Mouse (Mus musculus) NIH3T3 (cell line): ENCODE data around the gene Klhdc8a.

ENCODE experiments used
- DNase-seq: peaks from one replicate; pipeline ENCODE4 v3.0.0-alpha.2; 2012; ENCODE audit warnings: low read depth

Klhdc8a gene

DNA sequence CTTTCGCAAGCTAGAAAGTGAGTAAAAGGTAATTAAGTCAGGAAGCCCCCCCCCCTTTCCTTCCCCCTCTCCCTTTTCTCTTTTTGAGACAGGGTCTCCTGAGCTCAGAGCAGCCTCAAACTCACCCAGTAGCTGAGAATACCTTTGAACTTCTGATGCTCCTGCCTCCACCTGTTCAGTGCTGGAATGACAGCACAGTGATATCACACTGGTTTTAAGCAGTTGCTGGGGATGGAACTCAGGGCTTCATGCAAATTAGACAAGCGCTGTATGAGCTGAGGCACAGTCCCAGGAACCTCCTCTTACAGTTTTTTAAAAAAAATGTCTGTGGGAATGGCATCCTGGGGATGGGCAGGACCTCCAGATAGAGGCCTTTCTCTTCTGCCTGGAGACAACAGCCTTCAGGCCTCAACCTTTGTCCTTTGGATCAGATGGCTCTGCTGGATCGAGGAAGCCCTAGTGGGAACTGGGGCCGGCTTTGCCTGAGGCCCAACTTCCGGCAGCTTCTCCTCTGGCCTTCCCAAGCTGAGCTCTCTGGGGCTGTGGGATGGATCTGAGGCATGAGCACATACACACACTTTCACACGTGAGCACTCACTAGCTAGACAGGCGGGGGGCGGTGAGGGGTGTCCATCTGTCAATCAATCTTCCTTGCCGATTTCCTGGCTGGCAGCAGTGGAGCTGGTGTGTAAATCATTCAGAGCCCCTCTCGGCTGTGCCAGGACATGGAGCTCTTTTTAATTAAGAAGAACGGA is 7.3 kb upstream of the Klhdc8a start:
- peak; percentile 79 for DNase-seq

DNA sequence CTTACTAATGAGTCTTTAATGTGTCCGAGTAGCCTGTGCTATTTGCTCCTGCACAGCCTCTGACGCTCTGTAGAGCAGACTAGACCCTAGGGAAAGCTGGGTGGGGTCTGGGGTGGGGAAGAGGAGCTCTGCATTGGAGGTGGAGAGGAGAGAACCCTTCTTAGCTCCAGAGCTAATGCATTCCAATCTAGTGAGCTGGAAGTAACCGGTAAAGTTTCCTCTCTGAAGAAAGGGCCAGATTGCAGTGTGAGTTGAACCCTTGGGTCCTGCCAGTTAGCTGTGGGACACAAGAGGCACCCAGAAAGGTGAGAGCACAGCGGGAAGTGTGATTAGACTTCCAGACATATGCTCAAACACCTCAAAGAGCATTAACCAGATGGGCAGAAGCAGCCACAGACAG is 6.7 kb upstream of the Klhdc8a start:
- DNase-seq, result peak; percentile 73

DNA sequence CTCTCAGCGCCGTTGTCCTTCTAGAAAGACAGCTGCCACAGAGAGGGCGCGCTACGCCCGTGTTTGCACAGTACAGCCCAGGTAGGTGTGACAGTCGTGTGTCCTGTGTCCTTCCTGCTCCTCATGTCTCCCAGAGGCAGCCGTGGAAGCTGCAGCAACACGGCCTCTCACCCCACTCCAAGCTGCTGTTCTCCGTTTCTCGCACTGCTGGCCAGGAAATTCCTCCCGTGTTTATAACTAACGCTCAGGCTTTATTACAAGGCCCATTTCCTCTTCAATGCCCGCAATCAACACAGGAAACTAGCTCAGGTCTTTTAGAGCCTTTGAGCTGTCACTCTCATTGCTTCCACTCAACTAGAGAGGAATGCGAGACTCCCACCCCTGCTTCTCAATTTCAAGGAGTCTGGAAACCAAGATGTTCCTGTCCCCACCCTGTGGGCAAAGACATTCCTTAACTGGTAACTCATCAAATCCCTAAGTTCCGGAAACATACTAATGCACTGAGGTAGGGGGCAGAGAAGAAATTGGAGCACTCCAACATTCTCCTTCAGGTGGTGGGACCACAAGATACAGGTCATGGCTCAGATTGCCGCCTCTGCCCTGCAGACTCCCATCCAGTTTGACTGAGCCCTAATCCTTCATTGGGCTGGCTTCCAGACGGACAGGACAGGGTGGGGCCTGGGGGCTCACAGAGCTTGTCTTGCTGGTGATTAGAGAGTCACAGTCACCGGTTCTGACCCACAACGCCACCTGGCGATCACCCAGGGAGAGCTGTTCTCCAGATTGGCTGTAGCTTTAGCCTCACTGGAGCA is 5.9 kb upstream of the Klhdc8a start:
- peak; percentile 78 for DNase-seq

DNA sequence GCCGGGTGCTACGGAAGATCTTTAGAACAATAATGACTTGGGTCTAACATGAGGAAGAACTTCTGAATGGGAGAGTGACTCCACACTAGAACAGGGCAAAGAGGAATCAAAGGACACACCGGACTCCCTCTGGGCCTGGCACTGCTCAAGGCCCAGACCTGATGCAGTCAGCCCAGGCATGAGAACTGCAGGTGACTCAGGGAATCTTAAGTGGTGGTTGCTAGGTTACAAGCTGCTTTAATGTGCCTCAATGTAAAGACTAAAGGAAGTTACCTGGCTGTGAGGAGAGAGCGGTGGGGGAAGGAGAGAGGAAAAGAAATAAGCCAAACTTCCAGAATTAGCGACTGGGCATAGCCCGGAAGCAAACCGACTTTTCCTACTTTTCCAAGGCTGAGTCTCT is 2.9 kb upstream of the Klhdc8a start:
- no peak for DNase-seq

DNA sequence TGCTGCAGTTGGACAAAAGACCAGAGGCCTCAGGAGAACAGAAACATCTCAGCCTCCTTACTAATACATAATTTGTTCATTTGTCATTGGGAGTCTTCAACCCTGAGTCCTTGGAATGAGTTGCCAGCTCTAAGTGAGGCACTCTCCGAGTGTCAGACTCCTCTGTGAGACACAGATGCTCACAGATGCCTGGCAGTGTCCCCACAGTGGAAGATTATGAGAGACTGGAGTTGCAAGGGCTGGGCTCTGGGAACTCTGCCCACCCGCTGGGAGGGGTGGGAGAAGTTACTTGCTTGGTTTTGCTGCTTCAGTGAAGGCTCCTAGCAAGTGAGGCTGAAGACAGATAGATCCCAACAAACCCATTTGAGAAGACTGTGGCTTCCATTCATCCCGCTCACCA is 2.4 kb upstream of the Klhdc8a start:
- peak; percentile 77 for DNase-seq

DNA sequence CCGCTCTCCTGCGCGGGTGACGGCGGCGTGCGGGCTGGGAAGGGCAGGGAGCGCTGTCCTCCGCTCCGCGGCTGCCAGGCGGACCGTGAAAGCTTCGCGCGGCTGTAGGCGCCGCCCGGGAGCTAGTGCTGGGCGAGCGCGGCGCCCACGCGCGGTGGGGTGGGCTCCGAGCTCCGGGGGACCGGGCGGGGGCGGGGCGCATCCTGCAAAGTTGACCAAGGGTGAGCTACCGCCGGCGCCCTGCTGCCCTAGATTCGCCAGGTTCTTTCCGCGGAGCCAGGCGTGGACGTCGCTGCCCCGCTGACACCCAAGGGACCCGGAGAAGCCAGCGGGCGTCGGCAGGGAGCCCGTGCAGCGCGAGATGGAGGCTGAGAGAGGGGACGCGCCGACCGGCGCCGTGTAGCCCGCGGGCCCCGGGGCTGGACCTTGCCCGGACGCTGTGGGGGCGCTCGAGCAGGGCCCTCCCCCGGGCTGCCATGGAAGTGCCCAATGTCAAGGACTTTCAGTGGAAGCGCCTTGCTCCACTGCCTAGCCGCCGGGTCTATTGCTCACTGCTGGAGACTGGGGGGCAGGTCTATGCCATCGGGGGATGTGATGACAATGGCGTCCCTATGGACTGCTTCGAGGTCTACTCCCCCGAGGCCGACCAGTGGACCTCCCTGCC is 507 bp downstream of the Klhdc8a start:
- peak; percentile 66 for DNase-seq

DNA sequence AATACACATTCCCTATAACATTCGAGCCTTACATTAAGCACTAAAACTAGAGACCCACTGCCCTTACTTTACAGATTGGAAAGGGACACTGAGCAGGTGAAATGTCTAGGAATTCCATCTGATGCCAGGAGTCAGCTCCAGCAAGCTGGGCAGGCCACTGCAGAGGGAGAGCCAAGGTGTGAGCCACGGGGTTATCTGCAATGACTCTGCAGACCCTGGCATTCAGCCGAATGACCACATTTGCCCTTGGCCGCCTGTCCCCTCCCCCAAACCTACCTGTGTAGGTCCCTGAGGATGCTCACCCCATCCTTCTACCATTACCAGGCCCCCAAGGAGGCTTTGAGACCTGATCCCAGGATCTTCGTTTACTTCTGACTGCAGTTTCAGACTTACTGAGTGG is 1.3 kb downstream of the Klhdc8a start:
- no peak for DNase-seq

DNA sequence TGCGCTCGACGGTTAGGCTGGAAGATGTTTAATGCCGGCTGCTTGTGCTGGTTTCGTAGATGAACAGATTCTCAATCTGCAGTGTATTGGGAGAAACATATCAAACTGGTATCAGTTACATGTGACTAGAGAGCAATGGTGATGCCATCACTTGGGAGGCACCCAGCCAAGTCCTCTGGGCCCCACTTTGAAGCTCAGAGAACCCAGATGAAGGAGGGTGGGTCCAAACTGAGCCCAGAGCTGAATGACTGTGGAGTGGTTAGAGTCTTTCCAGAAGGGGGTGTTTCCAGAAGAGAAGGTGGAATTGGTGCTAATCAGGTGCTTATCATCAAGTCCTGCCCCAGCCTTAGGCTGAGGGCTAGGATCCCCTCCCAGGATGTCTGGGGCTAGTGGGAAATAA is 2.8 kb downstream of the Klhdc8a start:
- DNase-seq, result no peak

DNA sequence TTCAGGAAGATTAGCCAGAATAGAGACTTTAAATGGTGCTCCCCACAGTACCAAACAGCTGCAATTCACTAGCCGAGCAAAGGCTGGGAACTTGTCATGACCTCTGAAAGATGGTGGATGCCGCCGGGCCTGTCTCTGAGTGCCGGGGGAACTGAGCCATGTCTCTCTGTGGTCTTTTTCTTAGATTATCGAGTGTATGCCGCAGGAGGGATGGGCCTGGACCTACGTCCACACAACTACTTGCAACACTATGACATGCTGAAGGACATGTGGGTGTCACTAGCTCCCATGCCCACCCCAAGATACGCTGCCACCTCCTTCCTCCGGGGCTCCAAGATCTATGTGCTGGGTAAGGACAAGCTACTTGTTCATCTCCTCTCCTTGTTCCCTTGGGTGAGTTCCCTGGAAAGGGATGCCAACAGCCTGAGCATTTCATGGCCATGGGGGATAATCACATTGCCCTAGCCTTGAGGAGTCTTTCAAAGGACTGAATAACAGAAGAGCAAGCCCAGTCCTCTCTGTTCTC is 4.0 kb downstream of the Klhdc8a start:
- no peak for DNase-seq

DNA sequence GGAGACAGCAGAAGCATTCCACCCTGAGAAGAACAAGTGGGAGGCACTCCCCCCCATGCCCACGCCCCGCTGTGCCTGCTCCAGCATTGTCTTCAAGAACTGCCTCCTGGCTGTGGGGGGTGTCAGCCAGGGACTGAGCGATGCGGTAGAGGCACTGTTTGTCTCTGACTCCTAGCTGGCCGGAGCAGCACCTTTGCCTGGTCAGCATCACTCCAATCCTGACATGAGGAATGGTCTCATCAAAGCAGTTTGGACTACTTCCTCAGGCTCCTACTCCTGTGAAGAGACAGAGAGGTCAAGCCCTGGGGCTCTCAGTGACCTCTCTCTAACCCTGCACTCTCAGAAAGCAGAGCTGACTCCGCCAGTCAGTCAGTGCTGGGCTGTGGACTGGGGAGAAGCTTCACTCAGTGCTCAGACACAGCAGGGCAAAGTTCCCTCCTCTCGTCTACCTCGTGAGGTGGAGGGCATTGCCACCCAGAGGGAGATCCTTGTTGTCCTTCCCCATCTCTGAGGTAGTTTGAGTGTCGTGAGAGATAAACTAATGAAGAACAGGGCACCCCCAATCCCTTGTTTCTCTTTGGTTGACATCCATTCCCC is 6.3 kb downstream of the Klhdc8a start:
- DNase-seq, result no peak

DNA sequence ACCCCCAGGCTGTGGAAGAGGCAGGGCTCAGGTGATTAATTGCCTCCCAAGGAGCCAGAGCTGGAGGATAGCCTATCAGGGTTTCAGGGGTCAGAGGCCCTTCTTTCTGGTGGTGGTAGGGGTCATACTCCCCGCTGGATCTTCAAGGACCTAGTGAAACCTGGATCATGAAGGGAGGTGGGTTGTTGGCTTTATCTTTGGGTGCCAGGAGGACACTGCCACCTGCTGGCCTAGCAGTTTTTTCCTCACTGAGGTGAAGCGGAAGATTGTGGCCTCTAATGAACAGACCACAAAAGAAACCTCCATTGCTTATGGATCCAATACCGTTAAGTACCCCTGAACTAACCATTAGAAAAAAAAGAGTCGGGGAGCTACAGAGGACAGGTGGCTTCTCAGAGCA is 7.7 kb downstream of the Klhdc8a start:
- DNase-seq, result peak; percentile 81

DNA sequence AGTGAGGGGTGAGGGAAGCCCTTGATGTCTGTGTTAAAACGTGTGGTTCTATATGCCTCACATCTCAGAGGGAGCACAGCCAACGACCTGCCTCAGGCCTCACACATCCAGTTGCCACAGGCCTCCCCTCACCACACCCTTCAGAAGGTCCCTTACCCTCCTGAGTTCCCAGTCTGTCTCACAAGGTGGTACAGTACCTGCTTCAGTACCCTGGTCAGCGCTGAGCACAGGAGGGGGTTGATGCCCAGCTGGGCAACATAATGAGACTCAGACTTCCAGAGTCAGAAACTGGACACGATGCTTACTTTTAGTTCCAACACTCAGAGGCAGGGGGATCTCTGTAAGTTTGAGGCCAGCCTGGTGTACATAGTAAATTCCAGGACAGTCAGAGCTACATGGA is 8.4 kb downstream of the Klhdc8a start:
- peak; percentile 49 for DNase-seq

DNA sequence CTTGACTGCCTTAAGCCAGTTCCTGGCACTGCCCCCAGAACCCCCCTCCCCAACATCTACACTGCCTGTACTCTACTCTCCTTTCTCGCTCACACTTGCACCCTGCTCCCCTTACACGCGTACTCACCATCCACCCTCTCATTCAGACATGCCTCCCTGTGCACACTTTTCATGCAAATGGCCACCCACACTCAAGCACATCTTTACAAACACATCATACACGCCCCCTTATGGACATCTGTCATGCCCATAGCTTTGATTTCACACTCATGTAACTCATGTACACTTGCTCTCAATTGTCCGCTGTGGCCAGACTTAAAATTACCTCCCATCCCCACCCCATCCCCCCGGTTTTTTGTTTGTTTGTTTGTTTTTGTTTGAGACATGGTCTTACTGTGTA is 9.5 kb downstream of the Klhdc8a start:
- no peak for DNase-seq

DNA sequence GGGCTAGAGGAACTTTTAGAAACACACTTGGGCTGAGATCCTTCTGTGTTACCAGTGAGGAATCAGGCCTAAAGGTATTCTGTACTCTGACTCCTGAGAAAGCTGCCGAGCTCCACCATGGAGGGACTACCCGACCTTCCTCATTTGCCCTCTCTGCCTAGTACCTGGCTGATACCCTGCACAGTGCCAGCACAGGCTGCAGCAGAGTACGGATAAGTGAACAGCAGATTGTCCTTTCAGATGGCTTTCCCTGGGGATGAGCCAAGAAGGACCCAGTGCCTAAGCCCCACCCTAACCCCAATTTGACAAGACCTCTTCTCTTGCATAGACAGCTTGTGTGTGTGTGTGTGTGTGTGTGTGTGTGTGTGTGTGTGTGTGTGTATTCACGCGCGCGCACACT is 10.2 kb downstream of the Klhdc8a start:
- DNase-seq, result no peak

DNA sequence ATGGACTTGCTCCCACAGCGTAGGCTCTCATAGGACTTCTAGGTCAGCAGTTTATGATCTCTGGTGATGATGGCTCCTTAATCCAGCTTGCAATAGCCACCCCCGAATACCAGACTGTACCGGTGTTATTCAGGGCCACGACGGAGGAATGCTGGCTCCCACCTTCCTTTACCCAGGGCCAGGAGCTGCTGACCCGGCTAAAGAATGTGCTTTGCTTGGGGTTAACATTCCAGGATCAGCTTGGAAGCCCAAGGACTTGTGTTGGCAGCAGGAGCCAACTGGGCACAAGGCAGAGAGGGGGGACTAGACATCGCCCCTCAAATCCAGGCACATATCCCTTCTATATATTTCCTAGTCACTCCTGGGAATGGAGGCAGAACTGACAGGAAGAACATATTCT is 12.3 kb downstream of the Klhdc8a start:
- DNase-seq, result no peak

DNA sequence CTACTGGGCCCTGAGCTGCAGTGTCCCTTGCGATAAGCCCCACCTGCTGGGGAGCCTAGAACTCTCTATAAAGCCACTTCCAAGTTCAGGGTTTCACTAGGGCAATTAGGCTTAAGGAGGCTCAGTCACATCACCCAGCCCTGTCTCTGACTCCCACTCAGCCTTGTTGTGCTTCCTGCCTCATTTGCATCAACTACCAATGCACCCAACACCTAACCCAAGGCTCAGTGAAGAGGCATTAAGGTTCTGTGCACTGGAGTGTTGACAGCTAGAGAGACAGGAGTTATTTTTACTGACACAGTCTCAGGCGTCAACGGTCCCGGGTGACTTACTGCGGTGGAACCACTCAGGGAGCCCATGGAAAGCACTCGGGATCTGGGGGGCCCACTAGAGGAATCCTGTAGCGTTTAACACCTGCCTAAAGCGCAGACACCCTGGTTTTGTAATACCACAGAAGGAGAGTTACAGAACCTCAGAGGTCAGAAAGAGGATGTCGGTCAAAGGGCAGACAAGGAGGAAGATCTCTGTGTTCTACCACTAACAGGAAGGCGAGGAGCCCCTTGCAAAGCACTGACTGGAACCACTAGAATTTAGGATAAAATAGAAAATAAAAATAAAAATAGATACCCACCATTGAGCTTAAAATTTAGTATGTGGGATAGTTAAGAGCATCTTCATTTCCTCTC is 12.9 kb downstream of the Klhdc8a start:
- DNase-seq, result no peak

DNA sequence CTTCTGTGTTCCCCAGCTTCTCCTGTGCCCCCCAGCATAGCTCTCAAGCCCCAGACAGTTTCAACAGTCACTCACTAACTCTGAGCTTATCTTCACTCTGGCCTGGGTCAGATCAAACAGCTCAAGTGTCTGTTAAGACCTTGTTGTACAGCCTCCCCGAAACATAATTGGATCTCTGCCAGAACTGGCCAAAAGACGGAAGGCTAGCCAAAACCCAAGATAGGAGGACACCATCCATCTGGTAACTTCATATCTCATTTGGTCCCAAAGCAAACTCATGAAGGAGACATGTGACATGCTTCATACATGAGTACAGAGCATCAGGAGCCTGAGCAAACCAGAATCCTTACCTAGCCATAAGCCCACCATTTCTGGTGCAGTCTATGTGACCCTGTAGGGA is 13.6 kb downstream of the Klhdc8a start:
- DNase-seq, result no peak

DNA sequence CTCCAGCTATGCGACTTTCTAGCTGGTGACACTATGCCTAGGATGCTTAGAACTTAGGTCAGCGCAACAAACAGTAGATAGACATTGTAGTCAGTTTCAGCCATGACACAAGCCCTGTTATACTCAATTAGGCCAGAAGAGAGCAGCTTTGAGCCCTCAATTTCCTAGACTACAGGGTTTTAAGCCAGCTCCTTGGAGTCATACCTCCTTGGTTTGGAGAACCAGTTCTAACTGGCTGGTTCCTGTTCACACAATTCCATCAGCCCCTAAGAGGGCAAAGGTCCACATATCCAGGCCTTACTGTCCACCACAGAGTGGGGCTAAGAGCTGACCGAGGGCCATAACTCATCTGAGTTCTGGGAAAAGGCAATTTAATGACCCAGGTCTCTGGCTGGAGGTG is 14.3 kb downstream of the Klhdc8a start:
- peak; percentile 89 for DNase-seq

DNA sequence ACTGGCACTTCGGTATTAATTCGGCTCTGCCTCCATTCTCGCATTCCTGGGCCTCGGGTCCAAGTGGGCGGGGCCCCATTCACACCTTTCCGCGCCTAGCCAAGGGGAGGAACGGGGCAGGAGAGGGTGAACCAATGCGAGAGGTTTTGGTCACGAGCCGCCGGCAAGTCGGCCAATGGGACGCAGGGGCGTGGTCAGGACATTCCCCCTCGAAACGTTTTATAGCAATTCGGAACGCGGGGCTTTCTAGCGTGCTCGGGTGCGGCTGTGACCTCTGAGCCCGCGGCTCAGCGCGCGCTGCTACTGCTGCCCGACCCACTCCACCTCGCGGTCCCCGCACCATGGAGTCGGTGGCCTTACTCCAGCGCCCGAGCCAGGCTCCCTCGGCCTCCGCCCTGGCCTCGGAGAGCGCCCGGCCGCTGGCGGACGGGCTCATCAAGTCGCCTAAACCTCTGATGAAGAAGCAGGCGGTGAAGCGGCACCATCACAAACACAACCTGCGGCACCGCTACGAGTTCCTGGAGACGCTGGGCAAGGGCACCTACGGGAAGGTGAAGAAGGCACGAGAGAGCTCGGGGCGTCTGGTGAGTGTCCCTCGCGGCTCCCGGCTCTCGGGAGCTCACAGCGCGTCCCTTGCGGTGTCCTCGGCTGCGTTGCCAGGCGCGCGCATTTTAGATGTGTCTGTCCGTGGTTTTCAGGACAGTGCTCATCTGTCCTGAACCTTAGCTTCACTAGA is 17.6 kb downstream of the Klhdc8a start, which contains the start of gene Nuak2:
Gene Nuak2 (plus strand): TSS at position 238 of the 736 bp plus-strand sequence.
- peak; percentile 90 for DNase-seq

DNA sequence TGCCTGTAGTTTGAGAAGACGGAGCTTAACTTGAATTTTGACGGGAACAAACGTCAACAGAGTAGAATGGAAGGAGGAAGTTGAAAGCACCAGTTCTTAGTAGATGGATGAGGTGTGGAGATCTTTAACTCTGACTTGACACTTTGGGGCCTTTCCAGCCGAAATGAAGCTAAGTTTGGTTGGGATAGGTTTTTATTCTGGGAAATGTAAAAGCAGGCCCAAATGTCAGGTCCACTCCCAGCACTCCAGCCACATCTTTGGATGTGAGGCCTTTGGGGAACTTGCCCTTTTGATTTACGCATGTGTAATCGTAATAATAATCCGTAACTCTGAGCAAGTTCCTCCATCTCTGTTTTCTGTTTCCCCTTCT is 18.2 kb downstream of the Klhdc8a start:
- peak; percentile 33 for DNase-seq

DNA sequence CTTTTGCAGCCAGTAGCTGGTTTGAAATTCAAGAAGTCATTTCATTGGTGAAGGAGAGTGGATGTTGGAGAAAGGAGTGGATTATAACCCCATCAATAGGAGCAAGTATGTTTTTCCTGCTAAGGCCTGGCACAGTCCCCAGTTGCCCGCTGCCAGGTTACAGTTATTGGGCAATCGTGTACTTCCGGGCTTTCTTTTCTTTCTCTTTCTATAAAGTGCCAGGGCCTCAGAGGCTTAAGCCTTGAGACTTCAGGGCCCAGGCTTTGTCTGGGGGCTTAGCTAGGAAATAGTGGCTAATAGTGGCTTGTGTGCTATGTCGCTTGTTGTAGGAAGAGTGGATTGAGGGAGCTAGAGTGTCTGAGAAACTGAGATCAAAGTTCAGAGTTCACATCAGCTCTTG is 19.0 kb downstream of the Klhdc8a start:
- peak; percentile 85 for DNase-seq
